Mouse (Mus musculus): ENCODE measurements around the gene Cdc5l. TPM values are rescaled to one million over a fixed set of nuclear protein-coding genes. Genes with fewer than 3 reads are reported as not detected.

Gene Cdc5l
- polyA plus RNA-seq, 1 experiment from 2014 or later, result 68.9 TPM

DNA sequence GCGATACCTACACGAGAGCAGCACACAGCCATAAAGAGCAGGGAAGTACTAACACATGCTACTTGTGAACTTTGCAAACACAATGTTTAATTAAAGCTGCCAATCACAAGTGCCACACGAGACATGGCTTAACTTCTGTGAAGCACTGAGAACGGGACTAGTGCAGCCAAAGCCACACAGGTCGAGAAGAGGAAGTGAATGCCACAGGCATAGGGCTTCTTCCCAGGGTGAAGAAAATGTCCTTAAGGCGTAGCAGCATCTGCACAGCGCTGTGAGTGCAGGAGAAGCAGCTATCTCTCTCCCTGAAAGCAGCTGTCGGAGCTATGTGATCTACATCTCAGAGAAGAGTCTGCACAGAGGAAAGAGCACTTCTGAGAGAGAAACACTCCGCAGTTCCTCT is 38.9 kb downstream of the Cdc5l start:
- H3K4me3 ChIP-seq (ENCODE audit: low read depth, low read length), result no peak overlapping the region
- no peak for ATAC-seq (ENCODE audit: low read depth)
- no peaks in the 10 kb centered on the region for H3K27me3 ChIP-seq (ENCODE audit: control insufficient read depth, insufficient read depth, low read length)
- H3K4me1 ChIP-seq (ENCODE audit: control insufficient read depth, insufficient read depth, low read length), result no peaks in the 10 kb centered on the region
- peaks cover 9% of the 10 kb centered on the region for H3K36me3 ChIP-seq (ENCODE audit: control insufficient read depth, insufficient read depth, low read length)
- no peak overlapping the region for H3K27ac ChIP-seq (ENCODE audit: low read depth, low read length)
- 81% methylated on average over 9 of the region's 9 CpGs for WGBS
- no peaks in the 10 kb centered on the region for H3K9me3 ChIP-seq (ENCODE audit: control insufficient read depth, low read length)
- no peak overlapping the region for H3K4me2 ChIP-seq (ENCODE audit: low read depth, low read length)
- H3K9ac ChIP-seq (replicated peaks; ENCODE audit: low read depth, low read length), result no peak overlapping the region

DNA sequence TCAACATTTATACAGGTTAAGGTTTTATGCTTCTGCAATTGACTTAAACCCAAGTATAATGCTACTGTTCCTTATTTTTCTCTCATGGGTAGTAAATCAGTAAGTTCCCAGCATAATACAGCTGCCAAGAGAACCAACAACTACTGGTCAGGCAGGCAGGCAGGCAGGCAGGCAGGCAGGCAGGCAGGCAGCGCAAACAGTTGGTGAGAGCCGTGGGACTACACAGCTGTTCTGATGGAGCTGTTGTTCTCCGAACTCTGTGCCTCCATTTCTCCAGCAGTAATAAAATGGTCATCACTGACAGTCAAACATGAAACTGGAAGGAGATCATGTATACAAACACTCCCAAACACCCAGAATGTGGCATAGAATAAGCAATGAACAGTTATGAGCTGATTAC is 39.8 kb downstream of the Cdc5l start:
- Histone ChIP-seq H3K9me3 (ENCODE audit: control insufficient read depth, low read length) (no peaks in the 10 kb centered on the region), H3K9ac (replicated peaks; ENCODE audit: low read depth, low read length) (no peak overlapping the region), H3K27ac (ENCODE audit: low read depth, low read length) (no peak overlapping the region), H3K36me3 (ENCODE audit: control insufficient read depth, insufficient read depth, low read length) (peaks cover 9% of the 10 kb centered on the region), H3K4me1 (ENCODE audit: control insufficient read depth, insufficient read depth, low read length) (no peaks in the 10 kb centered on the region), H3K4me2 (ENCODE audit: low read depth, low read length) (no peak overlapping the region), H3K4me3 (ENCODE audit: low read depth, low read length) (no peak overlapping the region), H3K27me3 (ENCODE audit: control insufficient read depth, insufficient read depth, low read length) (no peaks in the 10 kb centered on the region)
- ATAC-seq (ENCODE audit: low read depth), result no peak
- 78% methylated on average over 3 of the region's 3 CpGs for WGBS

DNA sequence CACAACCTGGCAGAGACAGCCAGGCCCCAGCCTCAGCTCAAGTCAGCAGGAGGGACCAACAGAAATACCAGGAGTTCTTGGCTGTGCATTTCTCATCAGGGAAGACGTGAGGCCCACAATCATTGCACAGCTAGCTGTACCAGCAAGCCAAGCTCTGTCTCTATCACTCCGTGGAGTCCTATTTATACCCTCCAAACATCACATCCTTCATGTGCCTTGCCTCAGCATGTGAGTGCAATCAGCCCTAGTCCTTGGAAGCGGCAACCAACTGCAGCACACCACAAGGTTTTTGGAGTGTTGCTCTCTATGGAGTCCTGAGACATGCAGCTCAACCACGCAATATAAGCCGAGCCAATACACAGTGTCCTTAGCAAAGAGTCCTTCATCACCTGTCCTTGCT is 43.6 kb downstream of the Cdc5l start:
- no peak overlapping the region for H3K4me2 ChIP-seq (ENCODE audit: low read depth, low read length)
- no peak overlapping the region for H3K4me3 ChIP-seq (ENCODE audit: low read depth, low read length)
- 92% methylated on average over 5 of the region's 5 CpGs for WGBS
- no peaks in the 10 kb centered on the region for H3K4me1 ChIP-seq (ENCODE audit: control insufficient read depth, insufficient read depth, low read length)
- no peak for ATAC-seq (ENCODE audit: low read depth)
- H3K27me3 ChIP-seq (ENCODE audit: control insufficient read depth, insufficient read depth, low read length), result no peaks in the 10 kb centered on the region
- H3K9me3 ChIP-seq (ENCODE audit: control insufficient read depth, low read length), result no peaks in the 10 kb centered on the region
- no peak overlapping the region for H3K9ac ChIP-seq (replicated peaks; ENCODE audit: low read depth, low read length)
- H3K27ac ChIP-seq (ENCODE audit: low read depth, low read length), result no peak overlapping the region
- H3K36me3 ChIP-seq (ENCODE audit: control insufficient read depth, insufficient read depth, low read length), result peaks cover 16% of the 10 kb centered on the region

DNA sequence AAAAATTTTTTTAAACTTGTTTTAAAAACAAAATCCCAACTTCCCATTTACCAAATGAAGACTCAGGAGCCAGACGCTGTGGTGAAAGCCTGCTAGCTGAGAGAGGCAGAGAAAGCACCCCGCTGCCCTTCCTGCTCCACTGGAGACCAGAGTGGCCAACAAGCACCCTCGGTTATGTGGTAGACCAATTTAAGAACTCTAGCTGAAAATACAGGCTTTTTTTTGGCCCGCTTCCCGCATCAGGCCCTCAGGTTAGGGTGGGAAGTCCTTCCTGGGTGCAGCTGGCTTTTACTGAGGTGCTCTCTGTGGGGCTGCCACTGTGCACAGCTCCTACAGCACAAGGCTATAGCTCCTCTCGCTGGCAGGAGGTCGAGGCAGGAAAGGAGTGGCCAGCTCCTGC is 46.6 kb downstream of the Cdc5l start:
- WGBS, result 88% methylated on average over 7 of the region's 7 CpGs
- Histone ChIP-seq H3K4me3 (ENCODE audit: low read depth, low read length) (no peak overlapping the region), H3K4me1 (ENCODE audit: control insufficient read depth, insufficient read depth, low read length) (no peaks in the 10 kb centered on the region), H3K9me3 (ENCODE audit: control insufficient read depth, low read length) (no peaks in the 10 kb centered on the region), H3K27me3 (ENCODE audit: control insufficient read depth, insufficient read depth, low read length) (no peaks in the 10 kb centered on the region), H3K36me3 (ENCODE audit: control insufficient read depth, insufficient read depth, low read length) (peaks cover 10% of the 10 kb centered on the region), H3K27ac (ENCODE audit: low read depth, low read length) (no peak overlapping the region), H3K4me2 (ENCODE audit: low read depth, low read length) (no peak overlapping the region), H3K9ac (replicated peaks; ENCODE audit: low read depth, low read length) (no peak overlapping the region)
- ATAC-seq (ENCODE audit: low read depth), result no peak

DNA sequence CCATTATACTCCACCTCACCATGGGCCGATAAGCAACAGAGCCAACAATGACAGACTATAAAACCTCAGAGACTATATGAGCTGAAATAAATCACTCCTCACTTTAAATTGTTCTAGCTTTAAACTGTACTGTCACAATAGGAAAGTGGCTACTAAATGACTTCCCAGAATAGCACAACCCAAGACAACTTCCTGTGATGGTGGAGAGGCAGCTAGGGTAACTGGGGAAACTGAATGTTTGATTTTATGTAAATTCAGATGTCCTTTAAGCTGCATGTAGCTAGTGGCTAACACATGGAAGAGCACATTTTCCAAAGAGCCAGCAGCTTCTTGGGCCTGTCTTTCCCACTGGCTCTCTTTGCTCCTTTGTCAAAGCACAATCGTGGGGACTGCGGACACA is 50.2 kb downstream of the Cdc5l start:
- peaks cover 2% of the 10 kb centered on the region for H3K36me3 ChIP-seq (ENCODE audit: control insufficient read depth, insufficient read depth, low read length)
- H3K4me2 ChIP-seq (ENCODE audit: low read depth, low read length), result no peak overlapping the region
- no peaks in the 10 kb centered on the region for H3K9me3 ChIP-seq (ENCODE audit: control insufficient read depth, low read length)
- no peak overlapping the region for H3K27ac ChIP-seq (ENCODE audit: low read depth, low read length)
- no peak overlapping the region for H3K9ac ChIP-seq (replicated peaks; ENCODE audit: low read depth, low read length)
- 61% methylated on average over 3 of the region's 3 CpGs for WGBS
- ATAC-seq (ENCODE audit: low read depth), result no peak
- no peak overlapping the region for H3K4me3 ChIP-seq (ENCODE audit: low read depth, low read length)
- no peaks in the 10 kb centered on the region for H3K27me3 ChIP-seq (ENCODE audit: control insufficient read depth, insufficient read depth, low read length)
- H3K4me1 ChIP-seq (ENCODE audit: control insufficient read depth, insufficient read depth, low read length), result no peaks in the 10 kb centered on the region

DNA sequence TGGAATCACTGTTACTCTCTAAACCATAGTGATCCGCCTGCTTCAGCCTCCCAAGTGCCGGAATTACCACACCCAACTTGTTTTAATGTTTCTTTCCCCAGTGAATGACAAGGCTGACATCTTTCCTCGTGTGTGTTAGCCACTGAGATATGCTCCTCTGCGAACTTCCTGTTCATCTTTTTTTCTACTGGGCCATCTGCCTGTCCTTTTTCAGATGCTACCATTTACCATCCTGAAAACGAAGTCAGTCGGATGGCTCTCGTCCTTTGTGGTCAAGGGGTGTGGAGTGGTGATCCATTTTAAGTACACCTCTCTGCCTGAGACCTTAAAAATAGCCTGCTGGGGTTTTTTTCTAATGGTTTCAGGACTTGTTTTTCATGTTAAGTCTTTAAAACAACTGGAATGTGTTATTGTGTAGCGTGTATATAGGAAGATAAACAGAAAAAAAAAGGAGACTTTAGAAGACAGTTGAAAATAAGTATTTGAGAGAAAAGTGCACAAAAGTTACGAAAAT is 54.2 kb downstream of the Cdc5l start:
- H3K9me3 ChIP-seq (ENCODE audit: control insufficient read depth, low read length), result no peaks in the 10 kb centered on the region
- H3K36me3 ChIP-seq (ENCODE audit: control insufficient read depth, insufficient read depth, low read length), result no peaks in the 10 kb centered on the region
- H3K27me3 ChIP-seq (ENCODE audit: control insufficient read depth, insufficient read depth, low read length), result no peaks in the 10 kb centered on the region
- no peak overlapping the region for H3K4me2 ChIP-seq (ENCODE audit: low read depth, low read length)
- WGBS, result 93% methylated on average over 9 of the region's 9 CpGs
- H3K4me1 ChIP-seq (ENCODE audit: control insufficient read depth, insufficient read depth, low read length), result no peaks in the 10 kb centered on the region
- ATAC-seq (ENCODE audit: low read depth), result no peak
- no peak overlapping the region for H3K9ac ChIP-seq (replicated peaks; ENCODE audit: low read depth, low read length)
- no peak overlapping the region for H3K27ac ChIP-seq (ENCODE audit: low read depth, low read length)
- no peak overlapping the region for H3K4me3 ChIP-seq (ENCODE audit: low read depth, low read length)

DNA sequence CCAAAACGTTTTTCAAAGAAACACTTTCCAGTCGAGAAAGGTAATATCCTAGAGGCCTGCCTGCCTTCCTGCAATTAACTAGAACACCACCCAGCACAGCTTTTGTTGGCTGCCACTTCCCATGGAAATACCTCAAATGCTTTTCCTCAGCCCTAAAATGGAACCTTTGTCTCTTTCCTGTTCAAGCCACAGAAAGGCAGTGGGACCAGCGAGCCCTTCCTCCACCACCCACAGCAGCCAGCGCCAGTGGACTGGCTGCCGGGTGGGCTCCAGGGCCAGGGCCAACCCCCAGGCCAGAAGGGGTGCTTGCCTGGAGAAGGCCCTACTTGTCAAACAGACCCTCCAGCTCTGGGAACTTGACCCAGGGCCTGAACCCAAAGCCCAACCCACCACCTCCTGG is 56.2 kb downstream of the Cdc5l start:
- H3K9me3 ChIP-seq (ENCODE audit: control insufficient read depth, low read length), result no peaks in the 10 kb centered on the region
- H3K27me3 ChIP-seq (ENCODE audit: control insufficient read depth, insufficient read depth, low read length), result peaks cover 3% of the 10 kb centered on the region; the same call in 1 of the 2 replicates
- H3K4me3 ChIP-seq (ENCODE audit: low read depth, low read length), result no peak overlapping the region
- ATAC-seq (ENCODE audit: low read depth), result no peak
- H3K4me2 ChIP-seq (ENCODE audit: low read depth, low read length), result no peak overlapping the region
- 35% methylated on average over 5 of the region's 5 CpGs for WGBS
- H3K27ac ChIP-seq (ENCODE audit: low read depth, low read length), result no peak overlapping the region
- no peaks in the 10 kb centered on the region for H3K36me3 ChIP-seq (ENCODE audit: control insufficient read depth, insufficient read depth, low read length)
- H3K4me1 ChIP-seq (ENCODE audit: control insufficient read depth, insufficient read depth, low read length), result no peaks in the 10 kb centered on the region
- H3K9ac ChIP-seq (replicated peaks; ENCODE audit: low read depth, low read length), result no peak overlapping the region

DNA sequence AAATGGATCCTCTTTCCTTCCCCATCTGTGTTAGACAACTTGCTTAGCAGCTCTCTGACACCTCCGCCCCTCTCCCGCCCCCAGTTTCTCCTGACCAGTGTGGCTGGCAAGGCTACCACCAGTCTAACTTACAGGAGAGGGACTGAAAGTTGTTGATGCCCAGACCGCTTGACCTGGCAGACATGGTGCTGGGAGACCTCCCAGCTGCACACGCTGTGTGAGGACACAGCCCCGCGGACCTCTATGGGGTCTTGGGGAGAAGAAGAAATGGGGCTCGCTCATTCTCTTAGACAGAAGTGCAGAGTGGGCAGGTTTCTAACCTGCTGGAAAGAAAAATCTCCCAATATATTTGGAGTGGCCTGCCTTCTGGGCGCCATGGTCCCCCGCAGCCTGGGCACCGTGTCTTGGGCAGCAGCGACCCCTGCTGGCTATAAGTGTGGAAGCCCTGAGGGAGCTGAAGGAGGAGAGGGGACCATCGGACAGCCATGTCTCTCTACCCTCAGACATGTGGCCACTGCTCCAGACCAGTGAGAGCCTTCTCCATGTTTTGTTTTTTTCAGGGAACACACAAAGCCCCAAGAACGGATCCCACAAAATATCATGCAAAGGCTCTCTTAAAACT is 59.4 kb downstream of the Cdc5l start:
- WGBS, result 26% methylated on average over 13 of the region's 13 CpGs
- peaks cover 3% of the 10 kb centered on the region; the same call in 1 of the 2 replicates for H3K27me3 ChIP-seq (ENCODE audit: control insufficient read depth, insufficient read depth, low read length)

DNA sequence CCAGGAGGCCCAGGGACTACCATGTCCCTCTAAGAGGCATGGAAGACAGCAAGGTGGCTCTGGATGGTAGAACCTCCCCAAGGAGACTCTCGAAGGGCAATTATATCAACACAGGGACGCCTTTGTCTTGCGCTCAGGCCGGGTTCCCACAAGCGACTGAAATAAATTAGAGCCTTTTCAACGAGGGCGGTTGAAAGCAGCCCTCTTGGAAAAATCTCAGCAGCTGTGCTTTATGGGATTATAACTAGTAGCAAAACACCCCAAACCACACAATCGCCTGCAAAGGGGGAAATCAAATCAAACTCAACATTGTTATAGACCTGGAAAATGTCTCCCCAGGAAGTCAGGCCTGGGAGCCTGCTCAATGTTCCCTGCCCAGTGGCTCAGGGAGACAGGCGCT is 62.5 kb downstream of the Cdc5l start:
- Histone ChIP-seq H3K9ac (replicated peaks; ENCODE audit: low read depth, low read length) (no peak overlapping the region), H3K4me3 (ENCODE audit: low read depth, low read length) (no peak overlapping the region), H3K4me2 (ENCODE audit: low read depth, low read length) (no peak overlapping the region), H3K9me3 (ENCODE audit: control insufficient read depth, low read length) (no peaks in the 10 kb centered on the region), H3K27me3 (ENCODE audit: control insufficient read depth, insufficient read depth, low read length) (peaks cover 3% of the 10 kb centered on the region; the same call in 1 of the 2 replicates), H3K36me3 (ENCODE audit: control insufficient read depth, insufficient read depth, low read length) (no peaks in the 10 kb centered on the region), H3K4me1 (ENCODE audit: control insufficient read depth, insufficient read depth, low read length) (no peaks in the 10 kb centered on the region), H3K27ac (ENCODE audit: low read depth, low read length) (no peak overlapping the region)
- ATAC-seq (ENCODE audit: low read depth), result no peak
- 15% methylated on average over 9 of the region's 9 CpGs for WGBS

More for the DNA sequence above, 59.4 kb downstream of the Cdc5l start:
- no peak overlapping the region for H3K4me3 ChIP-seq (ENCODE audit: low read depth, low read length)
- ATAC-seq (ENCODE audit: low read depth), result peak; percentile 86
- H3K4me1 ChIP-seq (ENCODE audit: control insufficient read depth, insufficient read depth, low read length), result no peaks in the 10 kb centered on the region
- H3K36me3 ChIP-seq (ENCODE audit: control insufficient read depth, insufficient read depth, low read length), result no peaks in the 10 kb centered on the region
- H3K4me2 ChIP-seq (ENCODE audit: low read depth, low read length), result no peak overlapping the region
- H3K9me3 ChIP-seq (ENCODE audit: control insufficient read depth, low read length), result no peaks in the 10 kb centered on the region
- H3K9ac ChIP-seq (replicated peaks; ENCODE audit: low read depth, low read length), result no peak overlapping the region
- H3K27ac ChIP-seq (ENCODE audit: low read depth, low read length), result no peak overlapping the region

Measured in neural tube, embryonic 14.5 days (tissue).